Mouse (Mus musculus) 3T3-L1 (cell line): ENCODE measurements around the gene Hist2h3c1.
"Not testable (repeated sequence)": the region's sequence is repeated elsewhere in the genome, so short reads cannot be mapped to it uniquely, and the experiment has no call there.

Experiments
- DNase-seq: peaks from one replicate; pipeline ENCODE4 v3.0.0-alpha.2; 2015; ENCODE audit warnings: low read depth, low spot score

Hist2h3c1 gene

GRCm38 (mm10) chr3:96234914-96235313, 11.6 kb upstream of the Hist2h3c1 start:
- no peak for DNase-seq

- no peak for DNase-seq
These were observed 10.6 kb upstream of the Hist2h3c1 start for GRCm38 (mm10) chr3:96235836-96236235.

- DNase-seq = no peak
These were observed 9.6 kb upstream of the Hist2h3c1 start for GRCm38 (mm10) chr3:96236834-96237334.

GRCm38 (mm10) chr3:96237335-96237903, 9.1 kb upstream of the Hist2h3c1 start:
- peak; percentile 62 for DNase-seq

- DNase-seq = peak; percentile 81
These were observed 8.5 kb upstream of the Hist2h3c1 start for GRCm38 (mm10) chr3:96237904-96238511.

- DNase-seq = not testable (repeated sequence)
These were observed 7.3 kb upstream of the Hist2h3c1 start, which contains the start of gene Hist2h3c2 for GRCm38 (mm10) chr3:96238954-96239793. Gene Hist2h3c2, minus strand, starts transcription at chr3:96239127.

GRCm38 (mm10) chr3:96239949-96240798, 6.3 kb upstream of the Hist2h3c1 start, which contains the start of gene Hist2h2aa2:
Gene Hist2h2aa2, minus strand, starts transcription at chr3:96240276.
- DNase-seq = peak; percentile 58

GRCm38 (mm10) chr3:96240799-96241197, 5.7 kb upstream of the Hist2h3c1 start:
- DNase-seq = no peak

- DNase-seq = peak; percentile 32
These were observed 2.4 kb upstream of the Hist2h3c1 start for GRCm38 (mm10) chr3:96243921-96244572.

GRCm38 (mm10) chr3:96245003-96245886, 1.2 kb upstream of the Hist2h3c1 start, which contains the start of gene Hist2h2aa1:
Gene Hist2h2aa1, plus strand, starts transcription at chr3:96245497.
- peak; percentile 77 for DNase-seq

GRCm38 (mm10) chr3:96246018-96246417, 467 bp upstream of the Hist2h3c1 start:
- DNase-seq = not testable (repeated sequence)

GRCm38 (mm10) chr3:96247356-96248140, 1.1 kb downstream of the Hist2h3c1 start:
- peak; percentile 41 for DNase-seq

- DNase-seq = peak; percentile 40
These were observed 1.9 kb downstream of the Hist2h3c1 start for GRCm38 (mm10) chr3:96248141-96249033.

GRCm38 (mm10) chr3:96249034-96249345, 2.5 kb downstream of the Hist2h3c1 start:
- DNase-seq = no peak

GRCm38 (mm10) chr3:96250890-96251289, 4.4 kb downstream of the Hist2h3c1 start:
- DNase-seq = no peak

GRCm38 (mm10) chr3:96251787-96252186, 5.3 kb downstream of the Hist2h3c1 start:
- DNase-seq = no peak

- DNase-seq = no peak
These were observed 8.3 kb downstream of the Hist2h3c1 start for GRCm38 (mm10) chr3:96254683-96255355.
